Comparison of ENCODE assay signal across 8 mouse cellular contexts in genomic region chr3:103791230-103792110, GRCm38 (mm10). TPM values are rescaled to one million over a fixed set of nuclear protein-coding genes. Genes with fewer than 3 reads are reported as not detected.
DNase-seq lines count a peak whose midpoint lies in the region; ATAC-seq and TF ChIP-seq lines count a peak whose summit lies in the region.

Gene Hipk1, minus strand, starts transcription at chr3:103791563.

- H3K4me3 ChIP-seq in brown adipose tissue, adult 24 weeks (ENCODE audit: insufficient read depth, low read depth, low read length): peak within 1 kb of the TSS; percentile 83
- H3K4me3 ChIP-seq in forebrain, embryonic 10.5 days: peak within 1 kb of the TSS; percentile 96
- peak within 1 kb of the TSS; percentile 95 for H3K4me3 ChIP-seq in heart, embryonic 15.5 days
- H3K4me3 ChIP-seq in liver, embryonic 14.5 days (ENCODE audit: insufficient read depth in 1 of 2, low read depth in 2 of 2, low read length in 2 of 2): peak within 1 kb of the TSS; percentile 82 to 90
- peak within 1 kb of the TSS; percentile 98 for H3K4me3 ChIP-seq in neural tube, embryonic 11.5 days (ENCODE audit: low read depth, low read length)
- H3K4me3 ChIP-seq in stomach, postnatal 0 days (ENCODE audit: low read depth, low read length): peak within 1 kb of the TSS; percentile 94

- 9% methylated on average over 49 of the region's 49 CpGs for WGBS in forebrain, embryonic 10.5 days
- WGBS in heart, embryonic 15.5 days: 9% methylated on average over 49 of the region's 49 CpGs
- 6% methylated on average over 49 of the region's 49 CpGs for WGBS in liver, embryonic 14.5 days (ENCODE audit: insufficient replicate concordance)
- 10% methylated on average over 48 of the region's 49 CpGs for WGBS in neural tube, embryonic 11.5 days
- 11% methylated on average over 46 of the region's 49 CpGs for WGBS in stomach, postnatal 0 days

- H3K36me3 ChIP-seq in forebrain, embryonic 10.5 days (replicated peaks): no peaks in the 10 kb centered on the region
- no peaks in the 10 kb centered on the region for H3K36me3 ChIP-seq in heart, embryonic 15.5 days
- H3K36me3 ChIP-seq in liver, embryonic 14.5 days (replicated peaks; ENCODE audit: control insufficient read depth, insufficient read depth, low read depth): peaks cover 2% of the 10 kb centered on the region; the same call in 1 of the 2 replicates
- no peaks in the 10 kb centered on the region for H3K36me3 ChIP-seq in neural tube, embryonic 11.5 days (ENCODE audit: control insufficient read depth, insufficient read depth, low read length)
- H3K36me3 ChIP-seq in stomach, postnatal 0 days (ENCODE audit: control insufficient read depth, insufficient read depth, low read length): no peaks in the 10 kb centered on the region

- H3K27me3 ChIP-seq in forebrain, embryonic 10.5 days (ENCODE audit: poor library complexity, severe bottlenecking): no peaks in the 10 kb centered on the region
- no peaks in the 10 kb centered on the region for H3K27me3 ChIP-seq in heart, embryonic 15.5 days
- no peaks in the 10 kb centered on the region for H3K27me3 ChIP-seq in liver, embryonic 14.5 days (ENCODE audit: control insufficient read depth, insufficient read depth, low read length)
- H3K27me3 ChIP-seq in neural tube, embryonic 11.5 days (ENCODE audit: control insufficient read depth, insufficient read depth, low read length): no peaks in the 10 kb centered on the region
- no peaks in the 10 kb centered on the region for H3K27me3 ChIP-seq in stomach, postnatal 0 days (ENCODE audit: control insufficient read depth, insufficient read depth, low read length)

- peak within 1 kb of the TSS; percentile 98 for H3K9ac ChIP-seq in heart, embryonic 15.5 days
- peak within 1 kb of the TSS; percentile 96 for H3K9ac ChIP-seq in liver, embryonic 14.5 days (replicated peaks)
- peak within 1 kb of the TSS; percentile 90 for H3K9ac ChIP-seq in neural tube, embryonic 11.5 days (ENCODE audit: low read length)
- peak within 1 kb of the TSS; percentile 94 for H3K9ac ChIP-seq in stomach, postnatal 0 days (ENCODE audit: low read length)

- TF ChIP-seq CTCF in liver, embryonic 14.5 days (IDR thresholded peaks at IDR 0.05; ENCODE audit: low read depth): no peak; the same call in 1 of the 2 replicates
- TF ChIP-seq CTCF in stomach, postnatal 0 days (IDR thresholded peaks at IDR 0.05; ENCODE audit: low read depth): peak; percentile 47

- no peaks in the 10 kb centered on the region for H3K9me3 ChIP-seq in forebrain, embryonic 10.5 days
- H3K9me3 ChIP-seq in heart, embryonic 15.5 days (replicated peaks): no peaks in the 10 kb centered on the region
- H3K9me3 ChIP-seq in liver, embryonic 14.5 days (ENCODE audit: control insufficient read depth, low read length): no peaks in the 10 kb centered on the region
- H3K9me3 ChIP-seq in neural tube, embryonic 11.5 days (ENCODE audit: control insufficient read depth, low read length): no peaks in the 10 kb centered on the region
- H3K9me3 ChIP-seq in stomach, postnatal 0 days (ENCODE audit: control insufficient read depth, low read length): no peaks in the 10 kb centered on the region

- peak; percentile 50 for TF ChIP-seq EP300 in liver, embryonic 14.5 days (IDR thresholded peaks at IDR 0.05; ENCODE audit: low read depth)
- peak; percentile 71 for TF ChIP-seq EP300 in stomach, postnatal 0 days (optimal IDR thresholded peaks at IDR 0.05)

- peaks cover 21% of the 10 kb centered on the region for H3K4me1 ChIP-seq in brown adipose tissue, adult 24 weeks (ENCODE audit: control insufficient read depth, insufficient read depth, insufficient read length, low read length)
- peaks cover 30% of the 10 kb centered on the region for H3K4me1 ChIP-seq in forebrain, embryonic 10.5 days
- H3K4me1 ChIP-seq in heart, embryonic 15.5 days (replicated peaks): peaks cover 29% of the 10 kb centered on the region
- peaks cover 42 to 54% of the 10 kb centered on the region in 2 experiments for H3K4me1 ChIP-seq in liver, embryonic 14.5 days (replicated peaks; ENCODE audit: control insufficient read depth in 2 of 2, insufficient read depth in 2 of 2, low read length in 1 of 2)
- no peaks in the 10 kb centered on the region for H3K4me1 ChIP-seq in neural tube, embryonic 11.5 days (ENCODE audit: control insufficient read depth, insufficient read depth, low read length)
- 0 out of 2 replicates have a peak, but pooled peaks cover 2% of the 10 kb centered on the region for H3K4me1 ChIP-seq in stomach, postnatal 0 days (replicated peaks; ENCODE audit: control insufficient read depth, insufficient read depth)

- peak within 1 kb of the TSS; percentile 73 for H3K4me2 ChIP-seq in heart, embryonic 15.5 days
- H3K4me2 ChIP-seq in liver, embryonic 14.5 days (ENCODE audit: low read depth): peak within 1 kb of the TSS; percentile 89
- H3K4me2 ChIP-seq in neural tube, embryonic 11.5 days (ENCODE audit: low read depth): peak within 1 kb of the TSS; percentile 72
- peak within 1 kb of the TSS; percentile 76 for H3K4me2 ChIP-seq in stomach, postnatal 0 days (replicated peaks; ENCODE audit: low read depth)

- peak; percentile 95 for DNase-seq in CD4-positive, CD25-positive, alpha-beta regulatory T cell, adult 2 months (ENCODE audit: low read depth, low spot score)
- DNase-seq in forebrain, embryonic 10.5 days (ENCODE audit: extremely low spot score, low spot score): peak; percentile 95
- peak; percentile 94 to 98 for DNase-seq in kidney, postnatal 25 days
- DNase-seq in liver, embryonic 14.5 days (ENCODE audit: low read depth in 3 of 3, low spot score in 3 of 3): peak; percentile 85 to 86 (median 86)
- DNase-seq in neural tube, embryonic 11.5 days (ENCODE audit: low spot score): peak; percentile 93
- peak; percentile 96 for DNase-seq in stomach, postnatal 0 days (ENCODE audit: low spot score)

- peak within 1 kb of the TSS; percentile 100 for H3K27ac ChIP-seq in brown adipose tissue, adult 24 weeks (replicated peaks; ENCODE audit: low read depth, low read length)
- peak within 1 kb of the TSS; percentile 98 for H3K27ac ChIP-seq in forebrain, embryonic 10.5 days
- peak within 1 kb of the TSS; percentile 93 for H3K27ac ChIP-seq in heart, embryonic 15.5 days
- H3K27ac ChIP-seq in liver, embryonic 14.5 days: peak within 1 kb of the TSS; percentile 95
- H3K27ac ChIP-seq in neural tube, embryonic 11.5 days (ENCODE audit: low read depth, low read length): peak within 1 kb of the TSS; percentile 87
- H3K27ac ChIP-seq in stomach, postnatal 0 days (replicated peaks): peak within 1 kb of the TSS; percentile 96

- ATAC-seq in heart, embryonic 15.5 days (replicated peaks; ENCODE audit: insufficient number of reproducible peaks, insufficient read depth, low FRiP score, low read depth): peak; percentile 93
- ATAC-seq in liver, embryonic 14.5 days (ENCODE audit: insufficient read depth): peak; percentile 93
- peak; percentile 97 for ATAC-seq in neural tube, embryonic 11.5 days (ENCODE audit: insufficient read depth, low FRiP score, low TSS enrichment)
- ATAC-seq in stomach, postnatal 0 days (ENCODE audit: low FRiP score, low TSS enrichment): peak; percentile 97

RNA-seq across cellular contexts. Expression of gene Hipk1, which starts in this region (rescaled TPM):
- 48.2 and 54.0 TPM in 2 replicates for polyA plus RNA-seq in brown adipose tissue, adult 24 weeks (2012; ENCODE audit: insufficient read depth, insufficient read length, missing spikeins)
- 9.9 and 10.4 TPM in 2 replicates for polyA plus RNA-seq in forebrain, embryonic 10.5 days (2016; fragmentation: Nextera tagmentation; extraction: Ambion mirVana)
- polyA plus RNA-seq in heart, embryonic 15.5 days (2015; fragmentation: Nextera tagmentation; extraction: Ambion mirVana): 8.9 and 10.6 TPM in 2 replicates
- 22.4 and 22.7 TPM in 2 replicates for polyA plus RNA-seq in liver, embryonic 14.5 days (2012; rRNA removed)
- 17.1 and 18.9 TPM in 2 replicates for polyA plus RNA-seq in liver, embryonic 14.5 days (2014; fragmentation: Nextera tagmentation; extraction: Ambion mirVana)
- polyA plus RNA-seq in neural tube, embryonic 11.5 days (2014; fragmentation: Nextera tagmentation; extraction: Ambion mirVana): 15.4 and 16.0 TPM in 2 replicates
- 6.7 and 7.5 TPM in 2 replicates for polyA plus RNA-seq in stomach, postnatal 0 days (2015; fragmentation: Nextera tagmentation; extraction: Ambion mirVana)

Comparison
In these comparisons a context has a peak if more than half of its experiments do, and no peak if none do; other contexts are left out.
1. Peak in every context shown above with its lines: DNase-seq, ATAC-seq, H3K4me3 ChIP-seq and H3K27ac ChIP-seq.